Mouse (Mus musculus): ENCODE measurements around the gene Olfr816.

GRCm38 (mm10) chr10:129949000-129949399 is 33.6 kb upstream of the Olfr816 start, which contains the start of gene Olfr818:
- TF ChIP-seq POLR2A (IDR thresholded peaks at IDR 0.05; ENCODE audit: insufficient read length, low read depth) (no peak), USF1 (IDR thresholded peaks at IDR 0.05; ENCODE audit: low read depth) (no peak), E2F4 (IDR thresholded peaks at IDR 0.05; ENCODE audit: insufficient read depth) (no peak), MYOD1 (IDR thresholded peaks at IDR 0.05; ENCODE audit: control insufficient read depth in 1 of 3, insufficient read length in 2 of 3, low read depth in 2 of 3) (no peak), MAX (IDR thresholded peaks at IDR 0.05; ENCODE audit: low read depth) (no peak), POLR2AphosphoS2 (IDR thresholded peaks at IDR 0.05; ENCODE audit: insufficient read length, low read depth) (no peak), REST (IDR thresholded peaks at IDR 0.05; ENCODE audit: insufficient read depth, insufficient read length) (no peak), TCF12 (IDR thresholded peaks at IDR 0.05; ENCODE audit: insufficient read depth, poor library complexity, severe bottlenecking) (no peak), SRF (IDR thresholded peaks at IDR 0.05; ENCODE audit: control insufficient read depth, insufficient read length, low read depth) (no peak), CEBPB (IDR thresholded peaks at IDR 0.05; ENCODE audit: insufficient read depth, poor library complexity, severe bottlenecking) (no peak), MYOG (IDR thresholded peaks at IDR 0.05; ENCODE audit: control insufficient read depth in 1 of 3, insufficient read depth in 1 of 3, insufficient read length in 2 of 3, low read depth in 2 of 3) (no peak)

Measured in myocyte (in vitro differentiated cells).